Mouse (Mus musculus): ENCODE data around the gene Trim43c. TPM values are rescaled to one million over a fixed set of nuclear protein-coding genes. Genes with fewer than 3 reads are reported as not detected.
"Not testable (repeated sequence)": the region's sequence is repeated elsewhere in the genome, so short reads cannot be mapped to it uniquely, and the experiment has no call there.

Gene Trim43c
- not detected for total RNA-seq (2018; cell fraction: chromatin; rRNA removed)
- total RNA-seq (2018; cell fraction: cytosol; rRNA removed), result under 1 TPM in 1 of 26 experiments, not detected in 25; 0.08 TPM
- total RNA-seq (2018; cell fraction: nucleus; rRNA removed), result not detected
- polyA plus RNA-seq (2018), result not detected in 3 replicates

DNA sequence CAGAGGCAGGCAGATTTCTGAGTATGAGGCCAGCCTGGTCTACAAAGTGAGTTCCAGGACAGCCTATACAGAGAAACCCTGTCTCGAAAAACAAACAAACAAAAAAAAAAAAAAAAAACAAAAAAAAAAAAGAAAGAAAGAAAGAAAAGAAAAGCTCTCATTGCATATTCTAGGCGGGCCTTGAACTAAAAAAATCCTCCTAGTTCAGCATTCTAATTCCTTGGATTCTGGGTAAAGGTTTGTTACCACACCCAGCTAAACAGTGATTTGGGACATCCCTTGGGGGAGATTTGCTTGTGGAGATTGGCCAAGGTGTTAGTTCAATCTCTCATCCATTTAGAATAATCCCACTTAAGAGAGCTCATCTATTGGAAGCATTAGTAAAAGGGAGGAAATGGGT lies at the start of gene Trim43c:
Gene Trim43c, plus strand, starts transcription at position 301 of the 400 bp plus-strand sequence.
- H3K79me2 ChIP-seq (ENCODE audit: inconsistent target); H3K36me3 ChIP-seq (ENCODE audit: inconsistent target); H3K4me3 ChIP-seq (ENCODE audit: inconsistent target); H3K27ac ChIP-seq: not testable (repeated sequence)
- no CpG with 5 or more reads among the region's 2 CpGs for WGBS (ENCODE audit: missing documents)

DNA sequence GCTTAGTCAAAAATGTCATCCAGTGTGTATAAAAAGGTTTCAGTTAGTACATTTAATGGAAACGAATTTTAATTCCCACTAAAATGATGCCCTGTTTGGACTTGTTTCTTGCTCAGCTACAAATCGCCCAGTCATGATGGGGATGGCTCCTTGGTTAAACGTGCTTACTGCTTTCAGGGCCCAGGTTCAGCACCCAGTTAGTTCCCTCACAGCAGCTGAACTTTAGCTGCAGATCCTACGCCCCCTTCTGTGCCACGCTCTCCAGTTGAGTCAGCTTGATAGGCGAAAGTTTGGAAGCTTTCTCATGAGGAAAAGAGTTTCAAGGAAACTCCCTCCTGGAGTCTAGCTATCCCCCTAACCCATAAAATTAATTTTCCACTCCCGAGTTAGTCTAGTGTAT lies 14.1 kb downstream of the Trim43c start:
- not testable (repeated sequence) for H3K36me3 ChIP-seq (ENCODE audit: inconsistent target); H3K79me2 ChIP-seq (ENCODE audit: inconsistent target); H3K4me3 ChIP-seq (ENCODE audit: inconsistent target); H3K27ac ChIP-seq
- WGBS (ENCODE audit: missing documents), result 82% methylated on average over 4 of the region's 7 CpGs

GRCm38 (mm10) chr9:88858566-88859492 lies 19.9 kb downstream of the Trim43c start:
- peak overlapping the region; percentile 42 for H3K4me3 ChIP-seq (ENCODE audit: inconsistent target)
- H3K27ac ChIP-seq; H3K79me2 ChIP-seq (ENCODE audit: inconsistent target); H3K36me3 ChIP-seq (ENCODE audit: inconsistent target): not testable (repeated sequence)
- WGBS (ENCODE audit: missing documents), result 2% methylated on average over 44 of the region's 52 CpGs

Other genes starting within 250 kb of the Trim43c start
- 105 to 118 TPM (median 111 TPM) in 3 replicates for gene Mthfsl, start 118.9 kb upstream of the Trim43c start, polyA plus RNA-seq (2018)
- 21.3 to 27.9 TPM (median 23.0 TPM) in 3 replicates for gene Bcl2a1d, start 107.2 kb upstream of the Trim43c start, polyA plus RNA-seq (2018)
- gene Bcl2a1a, start 117.7 kb downstream of the Trim43c start, polyA plus RNA-seq (2018), result 1.1 to 2.7 TPM (median 2.3 TPM) in 3 replicates